Mouse (Mus musculus) monocyte, adult 5-6 weeks (primary cell): ENCODE measurements at regions not wholly inside any gene's neighbourhood (a gene's known extent, or its start where the extent isn't known, plus 50 kb on each side); places are given as distances from the start of the nearest gene placed in this dataset.

Experiments used
- ATAC-seq: fragments of 153-309, 156-312 bp; replicated peaks from 2 replicates; pipeline ENCODE4 v1.8.0; 2017; ENCODE audit warnings: mild to moderate bottlenecking; ENCODE audit not compliant: low TSS enrichment, insufficient number of reproducible peaks, severe bottlenecking, poor library complexity, low FRiP score

- no peak for ATAC-seq
Observed at GRCm38 (mm10) chr1:184493811-184494210, 238.6 kb downstream of the Hlx start.

GRCm38 (mm10) chr1:184492115-184492514 is 240.3 kb downstream of the Hlx start:
- no peak for ATAC-seq

DNA sequence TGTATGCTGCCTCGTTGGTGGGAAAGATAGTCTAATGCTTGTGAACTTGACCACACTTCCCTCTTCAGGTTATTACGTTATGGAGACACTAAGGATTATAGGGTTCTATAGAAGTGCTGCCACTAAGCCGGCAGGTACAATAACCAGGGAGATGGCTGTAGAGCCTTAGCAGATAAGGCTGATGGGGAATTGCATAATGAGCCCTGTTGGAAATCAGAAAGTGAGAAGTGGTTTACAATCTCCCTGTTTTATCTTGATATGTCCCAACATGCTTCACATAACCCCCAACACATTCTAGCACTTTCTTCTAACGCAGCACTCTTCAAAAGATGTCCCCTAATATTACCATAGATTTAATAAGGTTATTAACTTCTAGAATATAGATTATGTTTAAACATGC is 241.2 kb downstream of the Hlx start:
- no peak for ATAC-seq

GRCm38 (mm10) chr1:184487409-184487808 is 245.0 kb downstream of the Hlx start:
- no peak for ATAC-seq

GRCm38 (mm10) chr1:184484801-184485200 is 247.6 kb downstream of the Hlx start:
- ATAC-seq, result peak; percentile 51; the same call in 1 of the 2 replicates

- ATAC-seq, result no peak
Observed at GRCm38 (mm10) chr1:184483371-184483770, 249.0 kb downstream of the Hlx start.

GRCm38 (mm10) chr1:184482026-184482425 is 250.4 kb downstream of the Hlx start:
- ATAC-seq, result no peak

DNA sequence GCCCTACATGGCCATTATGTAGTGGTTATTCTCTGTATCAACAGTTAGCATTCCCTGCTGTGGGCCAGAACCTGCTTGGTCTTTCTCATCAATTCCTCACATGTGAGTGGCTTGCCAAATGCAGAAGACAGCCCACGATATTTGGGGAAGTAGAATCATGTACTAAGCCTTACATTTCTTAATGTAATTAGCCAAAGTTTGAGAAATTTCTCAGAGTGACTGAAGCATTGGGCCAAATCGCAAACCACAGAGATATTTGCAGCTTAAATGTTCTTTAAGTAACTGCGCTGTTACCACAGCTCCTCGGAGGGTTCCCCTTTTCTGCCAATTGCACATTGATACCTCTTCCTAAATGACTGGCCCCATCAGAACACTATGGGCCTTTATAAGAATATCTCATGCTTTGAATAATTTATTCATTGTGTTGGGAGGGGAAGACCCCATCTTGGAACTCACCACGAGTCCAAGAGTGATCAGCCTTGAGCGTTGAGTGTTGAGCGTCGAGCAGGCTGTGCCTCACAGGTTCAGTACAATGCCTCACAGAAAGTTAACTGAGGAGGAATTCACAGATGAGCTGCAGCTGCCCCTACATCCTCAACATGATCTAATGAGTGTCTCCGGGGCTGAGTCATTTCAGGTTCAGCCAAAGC is 251.7 kb downstream of the Hlx start:
- ATAC-seq, result peak; percentile 75

- ATAC-seq, result peak; percentile 82
Observed at GRCm38 (mm10) chr1:184478006-184478405, 254.4 kb downstream of the Hlx start.

DNA sequence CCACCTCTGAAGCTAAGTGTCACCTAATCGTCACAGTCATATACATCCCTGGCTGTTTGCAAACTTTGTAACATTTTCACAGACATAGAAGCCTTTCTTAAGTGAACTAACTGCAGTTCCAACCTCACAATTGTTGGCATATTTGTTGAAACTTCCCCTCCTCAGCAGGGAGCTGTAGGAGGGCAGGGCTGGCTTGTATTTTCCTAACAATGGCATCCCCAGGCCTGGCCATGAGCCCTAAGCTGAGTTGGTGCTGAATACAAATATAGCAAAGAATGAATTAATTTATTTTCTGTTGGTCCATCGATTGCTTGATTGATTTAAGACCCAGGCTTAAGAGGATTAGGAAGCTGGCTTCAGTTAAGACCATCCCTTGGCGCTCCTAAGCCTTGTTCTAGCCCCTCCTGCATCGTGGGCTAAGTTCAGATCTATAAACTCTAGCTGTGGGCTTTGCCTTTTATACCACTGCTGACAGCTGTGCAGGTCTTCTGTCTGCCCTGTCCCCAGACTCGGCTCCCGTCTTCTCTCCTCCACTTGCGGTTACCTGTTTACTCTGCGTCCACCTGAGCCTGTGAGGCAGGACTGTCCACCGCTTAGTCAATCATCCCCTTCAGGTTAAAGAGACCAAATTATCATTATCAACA is 269.8 kb downstream of the Hlx start:
- no peak for ATAC-seq

DNA sequence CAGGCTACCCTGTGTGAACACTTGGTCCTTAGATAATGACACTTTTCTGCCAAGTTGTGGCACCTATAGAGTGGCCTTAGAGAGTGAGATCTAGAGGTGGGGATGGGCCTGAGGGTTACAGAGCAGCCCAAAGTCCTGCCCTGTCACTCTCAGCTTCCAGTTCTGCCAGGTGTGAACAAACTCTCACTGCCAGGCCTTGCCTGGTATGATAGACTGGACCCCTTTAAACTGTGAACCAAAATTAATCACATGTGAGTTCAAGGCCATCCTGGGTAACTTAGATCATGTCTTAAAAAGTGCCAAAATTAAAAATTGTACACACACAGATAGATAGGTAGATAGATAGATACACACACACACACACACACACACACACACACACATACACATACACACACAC is 271.0 kb downstream of the Hlx start:
- ATAC-seq, result no peak

- ATAC-seq, result no peak
Observed at GRCm38 (mm10) chr1:184456727-184457126, 275.7 kb downstream of the Hlx start.

- ATAC-seq, result no peak
Observed at GRCm38 (mm10) chr1:184454381-184454780, 278.0 kb downstream of the Hlx start.

- no peak for ATAC-seq
Observed at GRCm38 (mm10) chr1:184453673-184454072, 278.7 kb downstream of the Hlx start.

DNA sequence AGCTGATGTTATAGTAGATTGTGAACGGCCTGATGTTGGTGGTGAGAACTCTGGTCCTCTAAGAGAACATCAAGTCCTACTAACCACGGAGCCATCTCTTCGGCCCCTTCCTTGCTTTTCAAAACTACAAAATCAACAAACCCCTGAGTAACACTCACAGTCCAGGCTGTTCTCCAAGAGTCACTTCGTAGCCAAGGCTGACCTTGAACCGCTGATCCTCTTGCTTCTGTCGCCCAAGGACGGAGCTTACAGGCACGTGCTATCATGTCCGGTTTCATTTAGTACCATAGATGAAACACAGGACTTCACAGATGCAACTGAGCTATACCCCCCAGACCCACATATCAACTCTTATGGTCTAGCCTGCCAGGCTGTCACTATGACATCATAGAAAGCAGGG is 279.4 kb downstream of the Hlx start:
- ATAC-seq, result no peak

DNA sequence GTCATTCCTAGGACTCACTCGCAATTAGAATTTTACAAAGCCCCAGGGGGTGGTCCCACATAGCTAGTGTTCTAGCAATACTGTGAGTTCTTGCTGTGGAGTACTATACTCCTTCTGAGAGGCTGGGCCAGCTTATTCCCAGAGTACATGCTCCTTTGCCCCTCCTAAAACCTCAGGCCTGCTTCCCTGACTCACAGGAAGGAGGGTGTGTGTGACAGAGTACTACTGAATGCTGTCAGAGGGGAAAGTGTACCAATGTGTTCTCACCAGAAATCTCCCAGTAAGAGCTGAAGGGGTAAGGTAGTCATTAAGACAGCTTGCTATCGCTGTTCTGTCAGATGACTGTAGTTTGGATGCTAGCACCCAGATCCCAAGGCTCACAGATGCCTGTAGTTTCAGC is 280.7 kb downstream of the Hlx start:
- no peak for ATAC-seq

DNA sequence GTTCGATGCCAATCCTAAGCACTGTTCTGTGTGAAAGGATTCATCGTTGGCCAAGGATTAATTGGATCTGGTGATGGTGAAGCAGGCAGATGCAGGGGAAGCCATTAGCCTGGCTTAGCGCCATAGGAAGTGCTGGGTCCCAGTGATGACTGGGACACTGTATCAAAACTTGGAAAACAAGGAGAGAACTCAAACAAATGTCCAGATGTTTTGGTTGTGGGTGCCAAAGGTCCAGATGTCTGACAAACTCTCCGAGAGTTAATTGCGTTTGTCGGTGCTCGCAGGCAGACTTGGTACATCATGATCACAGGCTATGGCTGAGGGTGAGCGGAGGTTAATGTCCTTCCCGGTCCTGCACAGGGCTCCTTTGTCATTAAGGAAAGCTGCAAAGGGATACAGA is 283.4 kb downstream of the Hlx start:
- ATAC-seq, result no peak

DNA sequence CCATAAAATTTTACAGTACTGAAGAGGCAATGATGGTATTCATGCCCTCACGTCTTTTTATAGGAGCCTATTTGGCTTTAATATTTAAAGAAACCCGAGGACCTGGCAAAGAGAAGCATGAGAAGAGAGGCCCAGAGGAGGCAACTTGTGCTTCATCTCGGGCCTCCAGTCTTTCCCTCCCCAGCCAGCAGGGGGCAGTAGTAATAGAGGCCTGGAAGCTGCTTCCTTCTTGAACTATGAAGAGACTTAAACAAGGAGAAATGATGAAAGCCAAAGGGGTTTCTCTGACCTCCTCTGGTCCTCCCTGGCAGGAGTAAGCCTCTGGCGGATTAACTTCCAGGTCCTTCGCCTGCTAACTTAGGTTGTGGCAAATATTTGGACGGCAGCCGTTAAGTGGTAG is 284.5 kb downstream of the Hlx start:
- ATAC-seq, result peak; percentile 67

DNA sequence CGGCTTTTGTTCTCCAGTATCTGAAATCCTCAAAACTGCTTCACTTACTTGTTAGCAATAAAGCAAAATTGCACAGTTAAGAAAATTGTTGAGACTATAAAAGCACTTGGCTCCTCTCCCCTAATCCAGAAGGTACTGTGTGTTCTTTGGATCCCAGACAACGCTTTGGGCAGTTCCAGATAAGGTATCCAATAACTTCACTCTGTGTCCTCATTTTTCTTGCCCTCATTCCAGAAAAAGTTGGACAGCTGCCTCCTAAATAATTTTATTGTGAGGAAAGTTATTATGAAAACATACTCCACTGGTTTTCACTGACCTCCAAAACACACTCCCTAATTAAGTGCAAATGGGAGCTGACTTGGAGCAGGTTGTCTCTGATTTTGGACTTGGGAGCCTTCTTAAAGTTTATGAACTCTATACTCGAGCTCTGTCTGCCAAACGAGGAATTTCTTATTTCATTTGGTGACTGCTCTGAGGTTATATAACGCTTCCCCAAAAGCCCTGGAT is 285.2 kb downstream of the Hlx start:
- no peak for ATAC-seq

GRCm38 (mm10) chr1:184444189-184444588 is 288.2 kb downstream of the Hlx start:
- peak; percentile 67 for ATAC-seq
